Mouse (Mus musculus) embryonic fibroblast, embryonic 13.5 days (primary cell): ENCODE measurements at regions not wholly inside any gene's neighbourhood (a gene's known extent, or its start where the extent isn't known, plus 50 kb on each side); places are given as distances from the start of the nearest gene placed in this dataset.

Experiments
- CTCF ChIP-seq: IDR thresholded peaks from 2 replicates; pipeline ENCODE4 v1.5.1; 2011; ENCODE audit warnings: mild to moderate bottlenecking, control low read depth, low read length, moderate library complexity, borderline replicate concordance; ENCODE audit not compliant: insufficient read depth
- POLR2A ChIP-seq: IDR thresholded peaks from 2 replicates; pipeline ENCODE4 v1.6.1; 2011; ENCODE audit warnings: low read depth, mild to moderate bottlenecking, control low read depth, low read length, moderate library complexity

GRCm38 (mm10) chr13:75631048-75631447 is 75.5 kb upstream of the Ell2 start:
- no peak for TF ChIP-seq CTCF
- no peak for TF ChIP-seq POLR2A
